Mouse (Mus musculus): Measurements from ENCODE around the gene Pax5. TPM values are rescaled to one million over a fixed set of nuclear protein-coding genes. Genes with fewer than 3 reads are reported as not detected.

Gene Pax5
- total and polyA plus RNA-seq, 3 experiments, result not detected

GRCm38 (mm10) chr4:44703686-44704368 is 6.5 kb downstream of the Pax5 start:
- Histone ChIP-seq H3K4me3 (ENCODE audit: control insufficient read depth in 1 of 2, insufficient read depth in 1 of 2, low read depth in 2 of 2, low read length in 2 of 2) (no peak overlapping the region), H3K27me3 (ENCODE audit: control insufficient read depth in 1 of 2, insufficient read depth in 2 of 2, low read length in 2 of 2) (peaks cover 5 to 6% of the 10 kb centered on the region in 2 experiments; a peak in 3 of 4 replicates), H3K36me3 (ENCODE audit: control insufficient read depth in 1 of 2, insufficient read depth in 2 of 2, low read length in 2 of 2) (no peaks in the 10 kb centered on the region), H3K79me2 (ENCODE audit: control insufficient read depth, insufficient read depth, low read length, poor library complexity) (no peaks in the 10 kb centered on the region), H3K9me3 (replicated peaks; ENCODE audit: insufficient read depth, low read length) (no peaks in the 10 kb centered on the region), H3K4me1 (ENCODE audit: control insufficient read depth in 1 of 2, insufficient read depth in 2 of 2, low read length in 2 of 2) (no peaks in the 10 kb centered on the region), H3K27ac (ENCODE audit: control insufficient read depth, low read depth, low read length) (no peak overlapping the region), H3K9ac (ENCODE audit: control insufficient read depth, low read depth, low read length, poor library complexity, severe bottlenecking) (no peak overlapping the region)
- DNase-seq (ENCODE audit: low read depth, low spot score), result no peak
- TF ChIP-seq MAFK (IDR thresholded peaks at IDR 0.05; ENCODE audit: borderline replicate concordance, low read depth, low read length), result no peak
- TF ChIP-seq EP300 (IDR thresholded peaks at IDR 0.05; ENCODE audit: low read depth in 1 of 2, low read length in 2 of 2), result no peak
- no peak for TF ChIP-seq RCOR1 (IDR thresholded peaks at IDR 0.05; ENCODE audit: low read depth, low read length)
- TF ChIP-seq NRF1 (IDR thresholded peaks at IDR 0.05; ENCODE audit: insufficient read depth, low read depth, low read length, poor library complexity, severe bottlenecking), result no peak
- no peak for TF ChIP-seq HCFC1 (IDR thresholded peaks at IDR 0.05; ENCODE audit: low read depth, low read length)
- no peak for TF ChIP-seq SIN3A (IDR thresholded peaks at IDR 0.05; ENCODE audit: low read length)
- TF ChIP-seq GATA1 (IDR thresholded peaks at IDR 0.05; ENCODE audit: low read depth, low read length), result no peak
- TF ChIP-seq MAX (IDR thresholded peaks at IDR 0.05; ENCODE audit: low read length), result no peak
- TF ChIP-seq MYC (IDR thresholded peaks at IDR 0.05; ENCODE audit: low read depth, low read length), result no peak
- no peak for TF ChIP-seq TBP (IDR thresholded peaks at IDR 0.05; ENCODE audit: low read depth, low read length)
- TF ChIP-seq POLR2A (IDR thresholded peaks at IDR 0.05; ENCODE audit: control insufficient read depth in 1 of 2, insufficient read depth in 1 of 2, low read depth in 1 of 2, low read length in 2 of 2, poor library complexity in 1 of 2), result no peak
- TF ChIP-seq ZC3H11A (IDR thresholded peaks at IDR 0.05; ENCODE audit: low read depth, low read length), result no peak
- no peak for TF ChIP-seq ETS1 (IDR thresholded peaks at IDR 0.05; ENCODE audit: low read depth, low read length)
- TF ChIP-seq TAL1 (IDR thresholded peaks at IDR 0.05; ENCODE audit: low read length), result no peak
- no peak for TF ChIP-seq ZNF384 (IDR thresholded peaks at IDR 0.05; ENCODE audit: low read depth, low read length)
- no peak for TF ChIP-seq NELFE (IDR thresholded peaks at IDR 0.05; ENCODE audit: low read depth, low read length)

- TF ChIP-seq ELF1 (IDR thresholded peaks at IDR 0.05; ENCODE audit: low read depth, low read length) (no peak), RCOR1 (IDR thresholded peaks at IDR 0.05; ENCODE audit: low read depth, low read length) (no peak), MEF2A (IDR thresholded peaks at IDR 0.05; ENCODE audit: extremely low read depth, insufficient replicate concordance, low read depth, low read length, poor library complexity, severe bottlenecking) (no peak), CHD1 (IDR thresholded peaks at IDR 0.05; ENCODE audit: low read depth, low read length) (no peak), UBTF (IDR thresholded peaks at IDR 0.05; ENCODE audit: borderline replicate concordance, insufficient read depth, low read depth, low read length) (no peak), ZMIZ1 (IDR thresholded peaks at IDR 0.05; ENCODE audit: low read depth, low read length) (no peak), ZC3H11A (IDR thresholded peaks at IDR 0.05; ENCODE audit: low read depth, low read length) (no peak), CHD2 (IDR thresholded peaks at IDR 0.05; ENCODE audit: low read length) (no peak), MYC (IDR thresholded peaks at IDR 0.05; ENCODE audit: low read depth, low read length) (no peak)
- no peaks in the 10 kb centered on the region for H3K4me1 ChIP-seq (ENCODE audit: control insufficient read depth in 1 of 2, insufficient read depth in 2 of 2, low read length in 2 of 2)
- no peak overlapping the region for H3K4me3 ChIP-seq (ENCODE audit: control insufficient read depth in 1 of 2, insufficient read depth in 1 of 2, low read depth in 2 of 2, low read length in 2 of 2)
- no peak for DNase-seq (ENCODE audit: low read depth, low spot score)
- no peaks in the 10 kb centered on the region for H3K9me3 ChIP-seq (replicated peaks; ENCODE audit: insufficient read depth, low read length)
- peaks cover 6% of the 10 kb centered on the region in 2 experiments; a peak in 3 of 4 replicates for H3K27me3 ChIP-seq (ENCODE audit: control insufficient read depth in 1 of 2, insufficient read depth in 2 of 2, low read length in 2 of 2)
- H3K9ac ChIP-seq (ENCODE audit: control insufficient read depth, low read depth, low read length, poor library complexity, severe bottlenecking), result no peak overlapping the region
- no peaks in the 10 kb centered on the region for H3K36me3 ChIP-seq (ENCODE audit: control insufficient read depth in 1 of 2, insufficient read depth in 2 of 2, low read length in 2 of 2)
- H3K27ac ChIP-seq (ENCODE audit: control insufficient read depth, low read depth, low read length), result no peak overlapping the region
- H3K79me2 ChIP-seq (ENCODE audit: control insufficient read depth, insufficient read depth, low read length, poor library complexity), result no peaks in the 10 kb centered on the region
These were observed 7.2 kb downstream of the Pax5 start for GRCm38 (mm10) chr4:44702891-44703685.

Measured in MEL (cell line).